Mouse (Mus musculus) liver, embryonic 11.5 days (tissue): ENCODE data around the gene Osr1. TPM values are rescaled to one million over a fixed set of nuclear protein-coding genes. Genes with fewer than 3 reads are reported as not detected.

ENCODE experiments used
- ATAC-seq: fragments of 200-750 bp; cut with Nextera tagmentation; replicated peaks from 2 replicates; pipeline ENCODE4 v1.8.0; 2017; ENCODE audit warnings: moderate number of reproducible peaks, mild to moderate bottlenecking, moderate TSS enrichment, moderate library complexity; ENCODE audit not compliant: low FRiP score
- DNase-seq: peaks from one replicate; pipeline ENCODE4 v3.0.0-alpha.2; 2017; ENCODE audit warnings: low spot score
- H3K27ac ChIP-seq: fragments of 300-500 bp; sonication (generic); 2 replicates; pipeline ENCODE4 v1.5.1; 2014; ENCODE audit warnings: mild to moderate bottlenecking, low read depth, low read length, control low read depth
- H3K27me3 ChIP-seq: fragments of 300-500 bp; sonication (generic); replicated peaks from 2 replicates; pipeline ENCODE4 v1.6.1; 2014; ENCODE audit warnings: low read length, mixed read lengths; ENCODE audit not compliant: control insufficient read depth, insufficient read depth
- H3K36me3 ChIP-seq: fragments of 300-500 bp; sonication (generic); 2 replicates; pipeline ENCODE4 v1.6.1; 2014; ENCODE audit warnings: mild to moderate bottlenecking, low read length, moderate library complexity, mixed read lengths; ENCODE audit not compliant: control insufficient read depth, insufficient read depth
- H3K4me1 ChIP-seq: fragments of 300-500 bp; sonication (generic); replicated peaks from 2 replicates; pipeline ENCODE4 v1.6.1; 2014; ENCODE audit warnings: low read length, mixed read lengths; ENCODE audit not compliant: control insufficient read depth, insufficient read depth
- H3K4me2 ChIP-seq: fragments of 300-500 bp; sonication (generic); 2 replicates; pipeline ENCODE4 v1.6.1; 2014; ENCODE audit warnings: mild to moderate bottlenecking, control low read depth, moderate library complexity
- H3K4me3 ChIP-seq: fragments of 300-500 bp; sonication (generic); 2 replicates; pipeline ENCODE4 v1.5.1; 2014; ENCODE audit warnings: low read depth, low read length, control low read depth
- H3K9ac ChIP-seq: fragments of 300-500 bp; sonication (generic); 2 replicates; pipeline ENCODE4 v1.6.1; 2014; ENCODE audit warnings: low read depth, low read length, control low read depth
- H3K9me3 ChIP-seq: fragments of 300-500 bp; sonication (generic); 2 replicates; pipeline ENCODE4 v1.6.1; 2016; ENCODE audit warnings: low read length, inconsistent platforms, mixed read lengths; ENCODE audit not compliant: control insufficient read depth
- WGBS: fragments of 180-500 bp; shearing (Covaris S2); extraction: QIAGEN DNeasy Blood & Tissue Kit; methylation state at CpG from one replicate; pipeline ENCODE4 v1.1.7; 2014; 5-methylcytosine and 5-hydroxymethylcytosine counted together
- polyA plus RNA-seq: library from polyadenylated mRNA; unstranded; fragments of >200 nt; fragmentation: Nextera tagmentation; extraction: Ambion mirVana; gene quantifications from 2 replicates; pipeline ENCODE4 v1.2.1, GENCODE M21; 2014

Osr1 gene
- polyA plus RNA-seq, 1 experiment from 2014 or later: 10.6 TPM

DNA sequence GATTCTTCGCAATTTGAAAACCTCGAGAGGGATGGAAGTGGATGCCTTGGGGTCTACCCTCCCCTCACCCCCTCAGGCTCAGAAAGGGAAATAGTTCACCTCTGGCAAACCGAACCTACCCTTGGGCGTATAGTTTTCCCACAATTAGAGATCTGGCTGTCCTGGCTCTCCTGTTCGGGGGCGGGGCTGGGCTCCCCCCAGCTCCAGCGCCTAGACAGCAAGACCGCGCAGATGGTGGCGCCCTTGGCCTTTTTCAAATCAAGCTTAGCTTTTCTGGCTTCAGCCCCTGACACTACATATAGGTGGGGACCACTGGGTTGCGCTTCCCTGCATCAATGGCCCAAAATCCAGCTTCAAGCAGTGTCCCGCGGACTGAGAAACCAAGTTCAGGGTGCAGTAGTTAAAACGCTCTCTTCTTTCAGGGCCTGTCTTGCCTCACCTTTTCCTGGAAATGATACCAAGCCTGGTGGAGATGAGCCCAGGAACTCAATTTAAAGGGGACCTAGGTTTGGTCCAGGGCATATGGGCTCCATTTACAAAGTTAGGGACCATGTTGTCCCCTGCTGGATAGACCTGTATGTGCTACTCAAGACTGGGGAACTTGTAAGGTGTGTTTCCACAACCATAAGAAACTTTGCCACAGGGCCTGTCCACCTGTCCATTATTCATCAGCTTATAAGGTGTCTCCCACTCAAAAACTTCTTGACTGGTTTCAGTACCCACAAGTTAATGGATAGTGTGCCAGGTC is 12.5 kb downstream of the Osr1 start:
- no peak for DNase-seq
- H3K4me2 ChIP-seq: no peak overlapping the region
- H3K27me3 ChIP-seq: peaks cover 66% of the 10 kb centered on the region
- no peaks in the 10 kb centered on the region for H3K9me3 ChIP-seq
- H3K4me3 ChIP-seq: no peak overlapping the region
- 12% methylated on average over 14 of the region's 14 CpGs for WGBS
- H3K9ac ChIP-seq: no peak overlapping the region
- peaks cover 3% of the 10 kb centered on the region; the same call in 1 of the 2 replicates for H3K4me1 ChIP-seq
- no peaks in the 10 kb centered on the region for H3K36me3 ChIP-seq
- no peak for ATAC-seq
- H3K27ac ChIP-seq: no peak overlapping the region

- no peaks in the 10 kb centered on the region for H3K9me3 ChIP-seq
- H3K9ac ChIP-seq: no peak overlapping the region
- peaks cover 56% of the 10 kb centered on the region for H3K27me3 ChIP-seq
- DNase-seq (no peak), ATAC-seq (no peak)
- no peak overlapping the region for H3K27ac ChIP-seq
- no peak overlapping the region for H3K4me3 ChIP-seq
- WGBS: 34% methylated on average over 2 of the region's 2 CpGs
- H3K4me2 ChIP-seq: no peak overlapping the region
- no peaks in the 10 kb centered on the region for H3K36me3 ChIP-seq
- peaks cover 3% of the 10 kb centered on the region; the same call in 1 of the 2 replicates for H3K4me1 ChIP-seq
These were observed 13.5 kb downstream of the Osr1 start for GRCm38 (mm10) chr12:9583380-9583779.

- Histone ChIP-seq H3K4me2 (peak overlapping the region; percentile 60), H3K9me3 (no peaks in the 10 kb centered on the region), H3K27ac (no peak overlapping the region), H3K36me3 (no peaks in the 10 kb centered on the region), H3K9ac (0 out of 2 replicates have a peak overlapping the region, but pooled peaks have one; percentile 34), H3K4me3 (peak overlapping the region; percentile 38), H3K27me3 (peaks cover 45% of the 10 kb centered on the region), H3K4me1 (peaks cover 3% of the 10 kb centered on the region; the same call in 1 of the 2 replicates)
- DNase-seq: peak; percentile 73
- peak; percentile 83 for ATAC-seq
- WGBS: 3% methylated on average over 23 of the region's 23 CpGs
These were observed 14.6 kb downstream of the Osr1 start for GRCm38 (mm10) chr12:9584366-9585084.

- Histone ChIP-seq H3K27ac (no peak overlapping the region), H3K9ac (0 out of 2 replicates have a peak overlapping the region, but pooled peaks have one; percentile 34), H3K27me3 (peaks cover 40% of the 10 kb centered on the region), H3K4me3 (peak overlapping the region; percentile 38), H3K4me2 (peak overlapping the region; percentile 60), H3K4me1 (peaks cover 3% of the 10 kb centered on the region; the same call in 1 of the 2 replicates), H3K36me3 (no peaks in the 10 kb centered on the region), H3K9me3 (no peaks in the 10 kb centered on the region)
- 3% methylated on average over 7 of the region's 7 CpGs for WGBS
- ATAC-seq: peak; percentile 37; the same call in 1 of the 2 replicates
- no peak for DNase-seq
These were observed 15.2 kb downstream of the Osr1 start for GRCm38 (mm10) chr12:9585085-9585453.

DNA sequence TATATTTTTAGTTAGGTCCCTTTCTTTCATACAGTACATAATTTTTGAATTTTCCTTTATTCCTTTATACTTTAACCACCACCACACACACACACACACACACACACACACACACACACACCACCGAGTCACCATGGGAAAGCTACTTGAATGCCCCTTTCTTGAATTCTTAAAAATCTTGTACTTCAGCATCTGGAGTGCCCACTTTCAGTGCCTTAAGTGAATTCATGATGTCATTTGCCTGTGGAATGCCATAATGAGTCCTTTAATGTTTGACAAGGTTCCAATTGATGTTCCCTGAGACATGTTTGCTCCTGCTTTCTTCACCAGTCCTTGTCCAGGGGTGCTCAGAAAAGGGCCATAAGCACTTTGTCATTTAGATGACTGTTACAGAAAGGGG is 17.8 kb downstream of the Osr1 start:
- Histone ChIP-seq H3K27ac (no peak overlapping the region), H3K9ac (no peak overlapping the region), H3K4me1 (no peaks in the 10 kb centered on the region), H3K27me3 (peaks cover 13% of the 10 kb centered on the region), H3K36me3 (no peaks in the 10 kb centered on the region), H3K4me3 (no peak overlapping the region), H3K4me2 (no peak overlapping the region), H3K9me3 (no peaks in the 10 kb centered on the region)
- ATAC-seq (no peak), DNase-seq (no peak)
- WGBS: 81% methylated on average over 1 of the region's 1 CpGs

- DNase-seq: no peak
- no peak overlapping the region for H3K9ac ChIP-seq
- H3K4me1 ChIP-seq: no peaks in the 10 kb centered on the region
- 69% methylated on average over 7 of the region's 7 CpGs for WGBS
- no peak overlapping the region for H3K27ac ChIP-seq
- H3K4me2 ChIP-seq: no peak overlapping the region
- no peaks in the 10 kb centered on the region for H3K9me3 ChIP-seq
- no peaks in the 10 kb centered on the region for H3K27me3 ChIP-seq
- ATAC-seq: no peak
- H3K4me3 ChIP-seq: no peak overlapping the region
- no peaks in the 10 kb centered on the region for H3K36me3 ChIP-seq
These were observed 19.7 kb downstream of the Osr1 start for GRCm38 (mm10) chr12:9589561-9590134.

GRCm38 (mm10) chr12:9591141-9591540 is 21.2 kb downstream of the Osr1 start:
- WGBS: 64% methylated on average over 3 of the region's 3 CpGs
- ATAC-seq (no peak), DNase-seq (no peak)
- H3K9ac ChIP-seq: no peak overlapping the region
- no peaks in the 10 kb centered on the region for H3K4me1 ChIP-seq
- H3K9me3 ChIP-seq: no peaks in the 10 kb centered on the region
- no peak overlapping the region for H3K27ac ChIP-seq
- no peak overlapping the region for H3K4me2 ChIP-seq
- no peaks in the 10 kb centered on the region for H3K36me3 ChIP-seq
- no peaks in the 10 kb centered on the region for H3K27me3 ChIP-seq
- no peak overlapping the region for H3K4me3 ChIP-seq

GRCm38 (mm10) chr12:9598219-9598618 is 28.3 kb downstream of the Osr1 start:
- H3K9me3 ChIP-seq: no peaks in the 10 kb centered on the region
- no peak for ATAC-seq
- no peak overlapping the region for H3K27ac ChIP-seq
- no peak overlapping the region for H3K9ac ChIP-seq
- DNase-seq: no peak
- no peak overlapping the region for H3K4me2 ChIP-seq
- no peaks in the 10 kb centered on the region for H3K27me3 ChIP-seq
- H3K4me3 ChIP-seq: no peak overlapping the region
- no peaks in the 10 kb centered on the region for H3K4me1 ChIP-seq
- no peaks in the 10 kb centered on the region for H3K36me3 ChIP-seq
